Mouse (Mus musculus) heart, embryonic 16.5 days (tissue): ENCODE results near the gene Gm49339. TPM values are rescaled to one million over a fixed set of nuclear protein-coding genes. Genes with fewer than 3 reads are reported as not detected.

Source experiments
- polyA plus RNA-seq: library from polyadenylated mRNA; unstranded; fragments of >200 nt; fragmentation: Nextera tagmentation; extraction: Ambion mirVana; gene quantifications from 2 replicates; pipeline ENCODE4 v1.2.1, GENCODE M21; 2015

Gene Gm49339
- polyA plus RNA-seq, 1 experiment from 2014 or later = 0.32 TPM

Other genes starting within 250 kb of the Gm49339 start
- gene Lilr4b, start within 50 bp of the Gm49339 start, polyA plus RNA-seq = 0.87 and 1.1 TPM in 2 replicates
- 3.3 and 3.8 TPM in 2 replicates for gene Lilrb4a, start 10.3 kb downstream of the Gm49339 start, polyA plus RNA-seq
- gene Fam162b, start 109.9 kb downstream of the Gm49339 start, polyA plus RNA-seq = 0.24 and 4.3 TPM in 2 replicates
- 0.08 and 0.26 TPM in 2 replicates for gene Gprc6a, start 150.8 kb downstream of the Gm49339 start, polyA plus RNA-seq
- not detected in 2 replicates for gene Rfx6, start 197.1 kb downstream of the Gm49339 start, polyA plus RNA-seq